Mouse (Mus musculus) ES-Bruce4 (cell line): ENCODE results near the gene Lsg1. TPM values are rescaled to one million over a fixed set of nuclear protein-coding genes. Genes with fewer than 3 reads are reported as not detected.

Experiments used
- H3K27ac ChIP-seq: 2 replicates; pipeline ENCODE4 v1.5.1; 2012; ENCODE audit warnings: low read length, inconsistent platforms; ENCODE audit not compliant: insufficient read depth
- H3K27me3 ChIP-seq: 2 replicates; pipeline ENCODE4 v1.6.1; 2012; ENCODE audit warnings: mild to moderate bottlenecking, low read length, inconsistent platforms; ENCODE audit not compliant: control insufficient read depth, poor library complexity, insufficient read depth, severe bottlenecking
- H3K36me3 ChIP-seq: 2 replicates; pipeline ENCODE4 v1.6.1; 2012; ENCODE audit warnings: inconsistent platforms, mild to moderate bottlenecking, low read length, moderate library complexity; ENCODE audit not compliant: control insufficient read depth, poor library complexity, insufficient read depth, severe bottlenecking
- H3K4me1 ChIP-seq: one replicate; pipeline ENCODE4 v1.8.1; 2011; ENCODE audit warnings: low read length; ENCODE audit not compliant: control insufficient read depth, insufficient read depth
- H3K4me3 ChIP-seq: 2 replicates; pipeline ENCODE4 v1.5.1; 2011; ENCODE audit warnings: low read depth, mild to moderate bottlenecking, low read length
- H3K9ac ChIP-seq: 2 replicates; pipeline ENCODE4 v1.6.1; 2012; ENCODE audit warnings: low read depth, mild to moderate bottlenecking, inconsistent platforms; ENCODE audit not compliant: poor library complexity, severe bottlenecking
- H3K9me3 ChIP-seq: replicated peaks from 2 replicates; pipeline ENCODE4 v1.6.1; 2012; ENCODE audit warnings: mild to moderate bottlenecking, low read length, inconsistent platforms; ENCODE audit not compliant: control insufficient read depth, poor library complexity, insufficient read depth, severe bottlenecking
- CTCF ChIP-seq: IDR thresholded peaks from one replicate; pipeline ENCODE4 v1.8.1; 2011; ENCODE audit warnings: low read depth, low read length
- EP300 ChIP-seq: IDR thresholded peaks from 2 replicates; pipeline ENCODE4 v1.6.1; 2011; ENCODE audit warnings: low read depth, low read length; ENCODE audit not compliant: insufficient read depth
- POLR2A ChIP-seq: IDR thresholded peaks from one replicate; pipeline ENCODE4 v1.8.1; 2011; ENCODE audit warnings: low read length; ENCODE audit not compliant: insufficient read depth
- polyA plus RNA-seq: library from polyadenylated mRNA; stranded (reverse); fragments of >200 nt; gene quantifications from 2 replicates; pipeline ENCODE4 v1.2.4, GENCODE M21; 2011; ENCODE audit warnings: low read depth; ENCODE audit not compliant: missing spikeins, insufficient read depth, insufficient read length

Gene Lsg1
- polyA plus RNA-seq, 1 experiment: 73.3 TPM

GRCm38 (mm10) chr16:30542826-30543225 lies 44.6 kb downstream of the Lsg1 start:
- H3K27ac ChIP-seq: no peak overlapping the region

GRCm38 (mm10) chr16:30540107-30541001 lies 47.0 kb downstream of the Lsg1 start:
- H3K27ac ChIP-seq: no peak overlapping the region
- TF ChIP-seq CTCF: no peak
- TF ChIP-seq POLR2A: no peak
- TF ChIP-seq EP300: no peak
- no peaks in the 10 kb centered on the region for H3K4me1 ChIP-seq
- H3K4me3 ChIP-seq: peak overlapping the region; percentile 3; the same call in 1 of the 2 replicates
- no peak overlapping the region for H3K9ac ChIP-seq
- no peaks in the 10 kb centered on the region for H3K36me3 ChIP-seq
- no peaks in the 10 kb centered on the region for H3K27me3 ChIP-seq
- H3K9me3 ChIP-seq: no peaks in the 10 kb centered on the region

More at GRCm38 (mm10) chr16:30542826-30543225, 44.6 kb downstream of the Lsg1 start:
- no peaks in the 10 kb centered on the region for H3K9me3 ChIP-seq
- no peaks in the 10 kb centered on the region for H3K4me1 ChIP-seq
- no peak overlapping the region for H3K9ac ChIP-seq
- no peaks in the 10 kb centered on the region for H3K36me3 ChIP-seq
- no peak overlapping the region for H3K4me3 ChIP-seq
- no peaks in the 10 kb centered on the region for H3K27me3 ChIP-seq
- TF ChIP-seq CTCF: no peak
- TF ChIP-seq EP300: no peak
- TF ChIP-seq POLR2A: no peak

GRCm38 (mm10) chr16:30539433-30539832 lies 48.0 kb downstream of the Lsg1 start:
- Histone ChIP-seq H3K36me3 (no peaks in the 10 kb centered on the region), H3K27ac (no peak overlapping the region), H3K9ac (no peak overlapping the region), H3K4me3 (no peak overlapping the region), H3K9me3 (no peaks in the 10 kb centered on the region), H3K27me3 (no peaks in the 10 kb centered on the region), H3K4me1 (no peaks in the 10 kb centered on the region)
- no peak for TF ChIP-seq POLR2A
- peak; percentile 89 for TF ChIP-seq CTCF

- H3K27me3 ChIP-seq: no peaks in the 10 kb centered on the region
- H3K36me3 ChIP-seq: no peaks in the 10 kb centered on the region
- H3K4me1 ChIP-seq: no peaks in the 10 kb centered on the region
- TF ChIP-seq CTCF (no peak), POLR2A (no peak), EP300 (no peak)
- H3K4me3 ChIP-seq: no peak overlapping the region
- H3K9me3 ChIP-seq: no peaks in the 10 kb centered on the region
- no peak overlapping the region for H3K9ac ChIP-seq
- no peak overlapping the region for H3K27ac ChIP-seq
These were observed 52.3 kb downstream of the Lsg1 start for GRCm38 (mm10) chr16:30535075-30535474.

DNA sequence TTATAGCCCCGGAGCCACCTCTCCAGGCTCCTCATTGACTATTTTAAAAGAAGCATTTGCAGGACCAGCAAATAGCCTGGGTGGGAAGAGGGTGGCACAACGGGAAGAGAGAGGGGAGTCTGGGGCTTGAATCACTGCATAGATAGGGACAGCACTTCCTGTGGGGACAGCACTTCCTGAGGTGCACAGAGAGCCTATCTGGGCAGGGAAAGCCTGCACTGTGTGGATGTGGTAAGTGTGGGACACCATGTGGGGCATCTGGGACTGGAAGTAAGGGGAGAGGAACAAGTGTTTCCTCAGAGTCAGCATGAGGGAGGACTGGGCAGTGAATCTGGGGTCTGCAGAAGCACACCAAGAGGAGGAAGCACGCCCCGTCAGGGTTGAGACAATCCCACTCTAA lies 53.8 kb downstream of the Lsg1 start:
- no peak overlapping the region for H3K9ac ChIP-seq
- no peaks in the 10 kb centered on the region for H3K4me1 ChIP-seq
- no peaks in the 10 kb centered on the region for H3K36me3 ChIP-seq
- TF ChIP-seq CTCF: no peak
- no peak for TF ChIP-seq POLR2A
- TF ChIP-seq EP300: no peak
- H3K27me3 ChIP-seq: no peaks in the 10 kb centered on the region
- H3K27ac ChIP-seq: no peak overlapping the region
- no peak overlapping the region for H3K4me3 ChIP-seq
- H3K9me3 ChIP-seq: no peaks in the 10 kb centered on the region

DNA sequence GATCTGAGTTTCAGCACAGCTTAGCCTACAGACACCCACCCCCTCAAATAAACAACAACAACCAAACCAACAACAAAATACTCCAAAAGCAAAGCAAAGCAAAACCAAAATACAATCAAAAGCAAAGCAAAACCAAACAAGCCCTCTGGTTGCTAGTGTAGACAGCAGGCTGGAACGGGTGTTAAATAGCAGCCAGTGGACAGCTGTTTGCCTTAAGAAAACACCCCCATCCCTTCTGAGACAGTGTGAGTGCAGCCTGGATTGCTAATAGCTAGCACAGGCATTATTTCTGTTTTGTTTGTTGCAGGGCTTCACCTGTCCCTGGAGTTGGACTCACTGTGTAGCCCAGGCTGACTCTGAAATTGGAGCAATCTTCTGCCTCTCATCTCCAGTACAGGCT lies 54.5 kb downstream of the Lsg1 start:
- TF ChIP-seq POLR2A (no peak), CTCF (no peak), EP300 (no peak)
- no peak overlapping the region for H3K4me3 ChIP-seq

More for the DNA sequence above, 54.5 kb downstream of the Lsg1 start:
- Histone ChIP-seq H3K27ac (no peak overlapping the region), H3K9ac (no peak overlapping the region), H3K27me3 (no peaks in the 10 kb centered on the region), H3K36me3 (no peaks in the 10 kb centered on the region), H3K4me1 (no peaks in the 10 kb centered on the region), H3K9me3 (no peaks in the 10 kb centered on the region)
